Mouse (Mus musculus) small intestine, adult 2 months (tissue): ENCODE data around the gene BC055324.

Experiments
- CTCF ChIP-seq: fragments of 200-500 bp; IDR thresholded peaks from 2 replicates; pipeline ENCODE4 v1.5.1; 2012; ENCODE audit warnings: low read depth, mild to moderate bottlenecking, control low read depth, inconsistent platforms, low read length, moderate library complexity, mixed read lengths; ENCODE audit not compliant: insufficient replicate concordance, insufficient read length; ENCODE audit errors: extremely low read depth
- POLR2A ChIP-seq: fragments of 200-500 bp; IDR thresholded peaks from 2 replicates; pipeline ENCODE4 v1.6.1; 2012; ENCODE audit warnings: low read depth, mild to moderate bottlenecking, control low read depth, inconsistent platforms, low read length, moderate library complexity

GRCm38 (mm10) chr1:164018221-164018896 is 23.8 kb upstream of the BC055324 start:
- TF ChIP-seq CTCF (no peak), POLR2A (no peak)
